Mouse (Mus musculus): ENCODE data around the gene Gpr157. TPM values are rescaled to one million over a fixed set of nuclear protein-coding genes. Genes with fewer than 3 reads are reported as not detected.

Gene Gpr157
- total RNA-seq (2023), result 1 to 10 TPM; 6.0 to 6.7 TPM

GRCm38 (mm10) chr4:150087161-150087889 lies at the start of gene Gpr157:
Gene Gpr157 (plus strand): TSS chr4:150087365.

GRCm38 (mm10) chr4:150119055-150119454 lies 31.9 kb downstream of the Gpr157 start, which contains the start of gene Slc2a5:
Gene Slc2a5 (plus strand): TSS chr4:150119283.

Other genes with a start within 250 kb of the Gpr157 start
- 1 to 10 TPM; 1.3 to 2.0 TPM for gene Spsb1, start 132.3 kb upstream of the Gpr157 start, total RNA-seq (2023)
- 10 to 100 TPM; 69.1 to 78.5 TPM for gene H6pd, start 78.3 kb upstream of the Gpr157 start, total RNA-seq (2023)
- gene Slc2a5, start 31.9 kb downstream of the Gpr157 start, total RNA-seq (2023), result not detected
- not detected for gene Slc2a7, start 61.6 kb downstream of the Gpr157 start, total RNA-seq (2023)
- gene Car6, start 114.0 kb downstream of the Gpr157 start, total RNA-seq (2023), result not detected
- 100 to 1,000 TPM; 272 to 308 TPM for gene Eno1, start 149.4 kb downstream of the Gpr157 start, total RNA-seq (2023)
- gene Rere, start 194.3 kb downstream of the Gpr157 start, total RNA-seq (2023), result 10 to 100 TPM; 66.2 to 82.7 TPM

All from neutrophil, adult 59 days (primary cell).